Mouse (Mus musculus) forebrain, postnatal 0 days (tissue): ENCODE results near the gene Slc5a12. TPM values are rescaled to one million over a fixed set of nuclear protein-coding genes. Genes with fewer than 3 reads are reported as not detected.

ENCODE experiments used
- ATAC-seq: fragments of 200-750 bp; cut with Nextera tagmentation; 2 replicates; pipeline ENCODE4 v1.8.0; 2017; ENCODE audit warnings: mild to moderate bottlenecking, moderate library complexity
- DNase-seq: peaks from one replicate; pipeline ENCODE4 v3.0.0-alpha.2; 2015
- H3K27ac ChIP-seq: fragments of 300-500 bp; sonication (generic); 2 replicates; pipeline ENCODE4 v1.5.1; 2014; ENCODE audit warnings: low read depth, mild to moderate bottlenecking, antibody characterized with exemption, low read length, moderate library complexity, mixed read lengths
- H3K27me3 ChIP-seq: fragments of 300-500 bp; sonication (generic); 2 replicates; pipeline ENCODE4 v1.6.1; 2014; ENCODE audit warnings: mild to moderate bottlenecking, low read length, mixed read lengths; ENCODE audit not compliant: insufficient read depth
- H3K36me3 ChIP-seq: fragments of 300-500 bp; sonication (generic); 2 replicates; pipeline ENCODE4 v1.6.1; 2014; ENCODE audit warnings: mild to moderate bottlenecking, moderate library complexity; ENCODE audit not compliant: insufficient read depth
- H3K4me1 ChIP-seq: fragments of 300-500 bp; sonication (generic); 2 replicates; pipeline ENCODE4 v1.6.1; 2014; ENCODE audit warnings: antibody characterized with exemption; ENCODE audit not compliant: insufficient read depth
- H3K4me2 ChIP-seq: fragments of 300-500 bp; sonication (generic); 2 replicates; pipeline ENCODE4 v1.6.1; 2014; ENCODE audit warnings: low read depth, mild to moderate bottlenecking, moderate library complexity
- H3K4me3 ChIP-seq: fragments of 300-500 bp; sonication (generic); 2 replicates; pipeline ENCODE4 v1.5.1; 2014; ENCODE audit warnings: low read depth, low read length, mixed read lengths
- H3K9ac ChIP-seq: fragments of 300-500 bp; sonication (generic); 2 replicates; pipeline ENCODE4 v1.6.1; 2014; ENCODE audit warnings: mild to moderate bottlenecking
- H3K9me3 ChIP-seq: fragments of 300-500 bp; sonication (generic); 2 replicates; pipeline ENCODE4 v1.6.1; 2016; ENCODE audit warnings: low read length
- CTCF ChIP-seq: sonication (generic); IDR thresholded peaks from 2 replicates; pipeline ENCODE4 v1.5.1; 2016; ENCODE audit warnings: antibody characterized with exemption, control low read depth, low read depth
- WGBS: fragments of 180-500 bp; shearing (Covaris S2); extraction: QIAGEN DNeasy Blood & Tissue Kit; methylation state at CpG from one replicate; pipeline ENCODE4 v1.1.7; 2014; 5-methylcytosine and 5-hydroxymethylcytosine counted together
- polyA plus RNA-seq: library from polyadenylated mRNA; unstranded; fragments of >200 nt; fragmentation: Nextera tagmentation; extraction: Ambion mirVana; gene quantifications from 2 replicates; pipeline ENCODE4 v1.2.1, GENCODE M21; 2015
- total RNA-seq: library from RNA; depleted of rRNA; stranded (reverse); fragments of >200 nt; gene quantifications from 2 replicates; pipeline ENCODE4 v1.2.3, GENCODE M21; 2014; rRNA removed

Gene Slc5a12
- total and polyA plus RNA-seq, 2 experiments from 2014 or later, result 0.05 TPM; not detected in 1

GRCm38 (mm10) chr2:110644358-110644757 lies 47.3 kb downstream of the Slc5a12 start:
- H3K27me3 ChIP-seq, result no peaks in the 10 kb centered on the region
- WGBS, result 77% methylated on average over 1 of the region's 1 CpGs
- no peak for DNase-seq
- no peak for ATAC-seq
- H3K9ac ChIP-seq, result no peak overlapping the region
- H3K4me2 ChIP-seq, result no peak overlapping the region
- no peaks in the 10 kb centered on the region for H3K9me3 ChIP-seq
- no peaks in the 10 kb centered on the region for H3K36me3 ChIP-seq
- TF ChIP-seq CTCF, result no peak
- no peaks in the 10 kb centered on the region for H3K4me1 ChIP-seq
- H3K4me3 ChIP-seq, result no peak overlapping the region
- H3K27ac ChIP-seq, result no peak overlapping the region

GRCm38 (mm10) chr2:110644846-110645245 lies 47.7 kb downstream of the Slc5a12 start:
- no peaks in the 10 kb centered on the region for H3K4me1 ChIP-seq
- H3K4me2 ChIP-seq, result no peak overlapping the region
- no peak overlapping the region for H3K4me3 ChIP-seq
- H3K27ac ChIP-seq, result no peak overlapping the region
- H3K36me3 ChIP-seq, result no peaks in the 10 kb centered on the region
- H3K9ac ChIP-seq, result no peak overlapping the region
- DNase-seq, result no peak
- H3K9me3 ChIP-seq, result no peaks in the 10 kb centered on the region
- no peak for TF ChIP-seq CTCF
- ATAC-seq, result no peak
- no peaks in the 10 kb centered on the region for H3K27me3 ChIP-seq

- Histone ChIP-seq H3K4me2 (no peak overlapping the region), H3K4me3 (no peak overlapping the region), H3K27me3 (no peaks in the 10 kb centered on the region), H3K9me3 (no peaks in the 10 kb centered on the region), H3K4me1 (no peaks in the 10 kb centered on the region), H3K27ac (no peak overlapping the region), H3K9ac (no peak overlapping the region), H3K36me3 (no peaks in the 10 kb centered on the region)
- DNase-seq, result peak; percentile 69
- peak; percentile 75 for TF ChIP-seq CTCF
- peak; percentile 71; the same call in 1 of the 2 replicates for ATAC-seq
- 40% methylated on average over 4 of the region's 4 CpGs for WGBS
These were observed 66.2 kb downstream of the Slc5a12 start for GRCm38 (mm10) chr2:110663329-110663728.

- no peak overlapping the region for H3K4me3 ChIP-seq
- ATAC-seq, result no peak
- TF ChIP-seq CTCF, result no peak
- H3K9ac ChIP-seq, result no peak overlapping the region
- H3K4me2 ChIP-seq, result no peak overlapping the region
- no peaks in the 10 kb centered on the region for H3K27me3 ChIP-seq
- H3K27ac ChIP-seq, result no peak overlapping the region
- H3K36me3 ChIP-seq, result no peaks in the 10 kb centered on the region
- no peaks in the 10 kb centered on the region for H3K9me3 ChIP-seq
- H3K4me1 ChIP-seq, result no peaks in the 10 kb centered on the region
- WGBS, result 91% methylated on average over 2 of the region's 2 CpGs
- no peak for DNase-seq
These were observed 74.0 kb downstream of the Slc5a12 start for GRCm38 (mm10) chr2:110671071-110671624.

Other genes starting within 250 kb of the Slc5a12 start
- gene Fibin, start 234.1 kb upstream of the Slc5a12 start, total RNA-seq, result 7.1 and 8.9 TPM in 2 replicates
- 3.6 and 4.0 TPM in 2 replicates for gene Fibin, start 234.1 kb upstream of the Slc5a12 start, polyA plus RNA-seq
- 0.10 and 0.31 TPM in 2 replicates for gene Muc15, start 124.0 kb downstream of the Slc5a12 start, total RNA-seq
- gene Muc15, start 124.0 kb downstream of the Slc5a12 start, polyA plus RNA-seq, result 0.19 and 0.46 TPM in 2 replicates